Mouse (Mus musculus): ENCODE measurements at regions not wholly inside any gene's neighbourhood (a gene's known extent, or its start where the extent isn't known, plus 50 kb on each side); places are given as distances from the start of the nearest gene placed in this dataset.

- peak; percentile 38 for ATAC-seq (replicated peaks; ENCODE audit: poor library complexity)
Observed at GRCm38 (mm10) chr2:117958737-117959136, 152.9 kb upstream of the Thbs1 start.

GRCm38 (mm10) chr2:117959440-117959839 is 152.2 kb upstream of the Thbs1 start:
- no peak for ATAC-seq (replicated peaks; ENCODE audit: poor library complexity)

GRCm38 (mm10) chr2:117962531-117962930 is 149.1 kb upstream of the Thbs1 start:
- peak; percentile 55 for ATAC-seq (replicated peaks; ENCODE audit: poor library complexity)

GRCm38 (mm10) chr2:117963526-117963925 is 148.2 kb upstream of the Thbs1 start:
- ATAC-seq (replicated peaks; ENCODE audit: poor library complexity) = no peak

- peak; percentile 73 for ATAC-seq (replicated peaks; ENCODE audit: poor library complexity)
Observed at GRCm38 (mm10) chr2:117965758-117966157, 145.9 kb upstream of the Thbs1 start.

GRCm38 (mm10) chr2:117968731-117969130 is 142.9 kb upstream of the Thbs1 start:
- ATAC-seq (replicated peaks; ENCODE audit: poor library complexity) = peak; percentile 92

GRCm38 (mm10) chr2:117970631-117971030 is 141.0 kb upstream of the Thbs1 start:
- ATAC-seq (replicated peaks; ENCODE audit: poor library complexity) = no peak

GRCm38 (mm10) chr2:117977033-117977432 is 134.6 kb upstream of the Thbs1 start:
- peak; percentile 99 for ATAC-seq (replicated peaks; ENCODE audit: poor library complexity)

GRCm38 (mm10) chr2:117980856-117981255 is 130.8 kb upstream of the Thbs1 start:
- ATAC-seq (replicated peaks; ENCODE audit: poor library complexity) = no peak

GRCm38 (mm10) chr2:117984569-117984968 is 127.1 kb upstream of the Thbs1 start:
- ATAC-seq (replicated peaks; ENCODE audit: poor library complexity) = peak; percentile 45

- peak; percentile 33 for ATAC-seq (replicated peaks; ENCODE audit: poor library complexity)
Observed at GRCm38 (mm10) chr2:117987426-117988215, 124.1 kb upstream of the Thbs1 start.

- no peak for ATAC-seq (replicated peaks; ENCODE audit: poor library complexity)
Observed at GRCm38 (mm10) chr2:117988396-117989173, 123.1 kb upstream of the Thbs1 start.

- peak; percentile 92 for ATAC-seq (replicated peaks; ENCODE audit: poor library complexity)
Observed at GRCm38 (mm10) chr2:117989215-117989614, 122.5 kb upstream of the Thbs1 start.

- peak; percentile 87 for ATAC-seq (replicated peaks; ENCODE audit: poor library complexity)
Observed at GRCm38 (mm10) chr2:117996130-117997083, 115.3 kb upstream of the Thbs1 start.

GRCm38 (mm10) chr2:117999641-118000040 is 112.0 kb upstream of the Thbs1 start:
- no peak for ATAC-seq (replicated peaks; ENCODE audit: poor library complexity)

GRCm38 (mm10) chr2:118004191-118004590 is 107.5 kb upstream of the Thbs1 start:
- ATAC-seq (replicated peaks; ENCODE audit: poor library complexity) = no peak

- ATAC-seq (replicated peaks; ENCODE audit: poor library complexity) = peak; percentile 83
Observed at GRCm38 (mm10) chr2:118007539-118008427, 103.9 kb upstream of the Thbs1 start.

- ATAC-seq (replicated peaks; ENCODE audit: poor library complexity) = peak; percentile 66
Observed at GRCm38 (mm10) chr2:118011679-118012078, 100.0 kb upstream of the Thbs1 start.

GRCm38 (mm10) chr2:118012211-118012610 is 99.5 kb upstream of the Thbs1 start:
- ATAC-seq (replicated peaks; ENCODE audit: poor library complexity) = peak; percentile 43

GRCm38 (mm10) chr2:118013156-118013555 is 98.5 kb upstream of the Thbs1 start:
- peak; percentile 49 for ATAC-seq (replicated peaks; ENCODE audit: poor library complexity)
